Mouse (Mus musculus) stomach, postnatal 0 days (tissue): ENCODE data around the gene Trappc13.

Source experiments
- CTCF ChIP-seq: IDR thresholded peaks from 2 replicates; pipeline ENCODE4 v1.5.1; 2016; ENCODE audit warnings: antibody characterized with exemption, low read depth, mild to moderate bottlenecking, moderate library complexity
- EP300 ChIP-seq: optimal IDR thresholded peaks from 2 replicates; pipeline ENCODE3; 2016; ENCODE audit warnings: antibody characterized with exemption

GRCm38 (mm10) chr13:104095955-104096354 lies 82.3 kb downstream of the Trappc13 start:
- TF ChIP-seq CTCF (no peak), EP300 (no peak)
